Mouse (Mus musculus) liver, adult 2 months (tissue): Measurements from ENCODE around the gene Pigs.

Source experiments
- CTCF ChIP-seq: fragments of 200-500 bp; IDR thresholded peaks from 2 replicates; pipeline ENCODE4 v1.5.1; 2011; ENCODE audit warnings: low read depth, low read length, control low read depth
- POLR2A ChIP-seq: fragments of 200-500 bp; IDR thresholded peaks from 2 replicates; pipeline ENCODE4 v1.6.1; 2011; ENCODE audit warnings: low read length, control low read depth; ENCODE audit not compliant: insufficient read depth; ENCODE audit errors: extremely low read depth

DNA sequence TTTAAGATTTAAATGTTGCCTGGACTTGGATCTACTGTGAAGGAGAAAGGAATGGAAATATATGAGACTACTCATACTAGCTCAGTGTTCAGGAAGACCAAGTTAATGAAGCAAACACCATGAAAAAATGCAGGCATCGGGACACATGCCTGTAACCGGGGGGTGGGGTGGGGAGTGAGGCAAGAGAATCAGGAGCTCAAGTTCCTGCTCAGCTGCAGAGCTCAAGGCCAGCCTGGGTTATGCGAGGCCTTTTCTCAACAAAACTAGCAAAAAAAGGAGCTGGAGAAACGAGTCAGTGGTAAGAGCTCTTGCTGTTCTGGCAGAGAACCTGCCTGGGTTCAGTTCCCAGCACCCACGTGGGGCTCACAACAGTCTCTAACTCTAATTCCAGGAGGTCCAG lies 5.8 kb downstream of the Pigs start:
- TF ChIP-seq CTCF = no peak
- no peak for TF ChIP-seq POLR2A
